Mouse (Mus musculus): ENCODE measurements at regions not wholly inside any gene's neighbourhood (a gene's known extent, or its start where the extent isn't known, plus 50 kb on each side); places are given as distances from the start of the nearest gene placed in this dataset.

GRCm38 (mm10) chr10:51792030-51792429 is 114.5 kb downstream of the Rfx6 start:
- H3K4me3 ChIP-seq: no peak overlapping the region
- no peak overlapping the region for H3K27ac ChIP-seq
- no peaks in the 10 kb centered on the region for H3K27me3 ChIP-seq (ENCODE audit: insufficient read depth, poor library complexity, severe bottlenecking)
- H3K9me3 ChIP-seq: no peaks in the 10 kb centered on the region
- DNase-seq (ENCODE audit: low spot score): no peak
- H3K4me1 ChIP-seq (replicated peaks): no peaks in the 10 kb centered on the region
- H3K36me3 ChIP-seq: no peaks in the 10 kb centered on the region
- WGBS: 0% methylated on average over 1 of the region's 1 CpGs

DNA sequence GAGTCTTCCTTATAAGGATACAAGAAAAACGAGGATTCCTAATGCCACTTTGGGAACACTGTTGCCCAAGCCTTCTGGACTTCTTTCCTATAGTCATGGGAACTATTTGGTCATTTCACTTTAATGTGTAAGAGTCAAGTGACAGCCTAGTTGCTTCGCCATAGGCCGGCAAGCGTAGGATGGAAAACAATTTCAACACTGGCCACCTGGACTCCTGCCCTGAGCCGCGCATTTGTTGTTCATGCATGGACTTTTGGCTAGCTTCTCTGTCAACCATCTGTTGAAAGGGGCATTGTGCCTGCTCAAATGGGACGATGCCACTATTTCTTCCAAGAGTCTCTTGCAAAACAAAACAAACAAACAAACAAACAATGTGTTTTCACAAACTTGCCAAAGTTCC is 116.3 kb downstream of the Rfx6 start:
- Histone ChIP-seq H3K27ac (no peak overlapping the region), H3K4me3 (no peak overlapping the region), H3K4me1 (replicated peaks) (no peaks in the 10 kb centered on the region), H3K9me3 (no peaks in the 10 kb centered on the region), H3K36me3 (no peaks in the 10 kb centered on the region), H3K27me3 (ENCODE audit: insufficient read depth, poor library complexity, severe bottlenecking) (no peaks in the 10 kb centered on the region)
- DNase-seq (ENCODE audit: low spot score): no peak
- WGBS: 88% methylated on average over 7 of the region's 7 CpGs

- WGBS: 31% methylated on average over 1 of the region's 1 CpGs
These were observed 139.1 kb downstream of the Rfx6 start for GRCm38 (mm10) chr10:51816626-51817025.

GRCm38 (mm10) chr10:51823900-51824299 is 146.3 kb downstream of the Rfx6 start:
- Histone ChIP-seq H3K27me3 (ENCODE audit: insufficient read depth, poor library complexity, severe bottlenecking) (no peaks in the 10 kb centered on the region), H3K27ac (no peak overlapping the region), H3K36me3 (no peaks in the 10 kb centered on the region), H3K9me3 (no peaks in the 10 kb centered on the region; the same call in 1 of the 2 replicates), H3K4me1 (replicated peaks) (no peaks in the 10 kb centered on the region; the same call in 1 of the 2 replicates), H3K4me3 (no peak overlapping the region)
- 93% methylated on average over 2 of the region's 2 CpGs for WGBS
- no peak for DNase-seq (ENCODE audit: low spot score)

More at GRCm38 (mm10) chr10:51816626-51817025, 139.1 kb downstream of the Rfx6 start:
- Histone ChIP-seq H3K36me3 (no peaks in the 10 kb centered on the region), H3K27me3 (ENCODE audit: insufficient read depth, poor library complexity, severe bottlenecking) (no peaks in the 10 kb centered on the region), H3K4me1 (replicated peaks) (no peaks in the 10 kb centered on the region), H3K9me3 (no peaks in the 10 kb centered on the region), H3K27ac (no peak overlapping the region), H3K4me3 (no peak overlapping the region)
- DNase-seq (ENCODE audit: low spot score): no peak

DNA sequence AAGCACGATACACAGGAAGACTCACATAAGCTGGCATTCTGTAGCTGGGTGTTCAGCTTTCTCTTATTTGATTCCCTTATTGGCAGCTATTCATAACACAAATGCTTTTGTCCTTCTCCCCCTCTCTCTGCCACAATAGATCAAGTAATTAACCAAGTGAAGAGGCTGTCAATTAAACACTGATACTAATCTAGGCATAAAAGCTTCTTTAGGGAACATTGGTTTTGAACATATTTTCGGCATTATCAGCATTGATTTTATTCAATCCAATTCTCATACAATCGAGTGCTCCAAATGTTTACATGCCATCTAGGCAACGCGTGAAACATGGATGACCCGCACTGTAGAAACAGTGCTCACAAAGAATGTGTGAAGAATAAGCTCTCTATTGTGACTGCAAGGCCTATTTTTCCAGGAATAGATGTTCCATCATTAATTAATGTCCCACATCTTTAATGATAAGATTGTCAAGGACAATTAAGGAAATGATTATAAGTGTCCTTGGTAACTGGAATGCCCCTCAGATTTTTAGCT is 148.9 kb downstream of the Rfx6 start:
- Histone ChIP-seq H3K4me3 (no peak overlapping the region), H3K27me3 (ENCODE audit: insufficient read depth, poor library complexity, severe bottlenecking) (no peaks in the 10 kb centered on the region), H3K36me3 (no peaks in the 10 kb centered on the region), H3K9me3 (no peaks in the 10 kb centered on the region; the same call in 1 of the 2 replicates), H3K27ac (no peak overlapping the region), H3K4me1 (replicated peaks) (no peaks in the 10 kb centered on the region; the same call in 1 of the 2 replicates)
- WGBS: 68% methylated on average over 6 of the region's 6 CpGs
- DNase-seq (ENCODE audit: low spot score): no peak

- Histone ChIP-seq H3K4me1 (replicated peaks) (no peaks in the 10 kb centered on the region), H3K27ac (no peak overlapping the region), H3K36me3 (no peaks in the 10 kb centered on the region), H3K27me3 (ENCODE audit: insufficient read depth, poor library complexity, severe bottlenecking) (no peaks in the 10 kb centered on the region), H3K4me3 (no peak overlapping the region), H3K9me3 (no peaks in the 10 kb centered on the region)
- 69% methylated on average over 4 of the region's 4 CpGs for WGBS
- no peak for DNase-seq (ENCODE audit: low spot score)
These were observed 154.9 kb downstream of the Rfx6 start for GRCm38 (mm10) chr10:51832459-51832858.

- no peaks in the 10 kb centered on the region for H3K27me3 ChIP-seq (ENCODE audit: insufficient read depth, poor library complexity, severe bottlenecking)
- no peaks in the 10 kb centered on the region for H3K36me3 ChIP-seq
- no peaks in the 10 kb centered on the region for H3K4me1 ChIP-seq (replicated peaks)
- H3K27ac ChIP-seq: no peak overlapping the region
- no peaks in the 10 kb centered on the region for H3K9me3 ChIP-seq
- no peak overlapping the region for H3K4me3 ChIP-seq
- WGBS: 91% methylated on average over 1 of the region's 1 CpGs
- no peak for DNase-seq (ENCODE audit: low spot score)
These were observed 165.5 kb downstream of the Rfx6 start for GRCm38 (mm10) chr10:51843099-51843498.

DNA sequence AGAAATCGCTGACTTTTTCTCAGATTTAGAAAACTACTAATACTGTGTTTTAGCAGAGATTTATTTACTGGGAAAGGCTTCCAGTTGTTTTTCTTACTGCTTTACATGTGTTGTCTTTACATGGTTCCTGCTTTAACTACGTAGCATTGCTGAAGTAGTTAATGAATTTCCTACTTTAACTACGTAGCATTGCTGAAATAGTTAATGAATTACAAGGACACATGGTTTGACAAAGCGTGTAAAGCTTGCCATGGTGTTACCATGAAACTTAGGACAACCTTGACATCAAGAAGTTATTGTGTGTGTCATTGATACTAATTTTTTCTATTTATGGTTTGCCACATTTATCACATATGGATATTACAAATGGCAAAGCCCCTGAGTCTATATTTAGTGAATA is 168.7 kb downstream of the Rfx6 start:
- Histone ChIP-seq H3K36me3 (no peaks in the 10 kb centered on the region), H3K4me3 (no peak overlapping the region), H3K4me1 (replicated peaks) (no peaks in the 10 kb centered on the region), H3K27me3 (ENCODE audit: insufficient read depth, poor library complexity, severe bottlenecking) (no peaks in the 10 kb centered on the region), H3K27ac (no peak overlapping the region), H3K9me3 (no peaks in the 10 kb centered on the region)
- DNase-seq (ENCODE audit: low spot score): no peak
- WGBS: 88% methylated on average over 4 of the region's 4 CpGs

- Histone ChIP-seq H3K27me3 (ENCODE audit: insufficient read depth, poor library complexity, severe bottlenecking) (no peaks in the 10 kb centered on the region), H3K27ac (no peak overlapping the region), H3K4me1 (replicated peaks) (no peaks in the 10 kb centered on the region), H3K36me3 (no peaks in the 10 kb centered on the region), H3K4me3 (no peak overlapping the region), H3K9me3 (no peaks in the 10 kb centered on the region)
- WGBS: 86% methylated on average over 3 of the region's 3 CpGs
- no peak for DNase-seq (ENCODE audit: low spot score)
These were observed 152.9 kb upstream of the Vgll2 start for GRCm38 (mm10) chr10:51869409-51869808.

- DNase-seq (ENCODE audit: low spot score): peak; percentile 8
- Histone ChIP-seq H3K4me3 (no peak overlapping the region), H3K36me3 (no peaks in the 10 kb centered on the region), H3K4me1 (replicated peaks) (peaks cover 20% of the 10 kb centered on the region; the same call in 1 of the 2 replicates), H3K27ac (no peak overlapping the region), H3K9me3 (no peaks in the 10 kb centered on the region), H3K27me3 (ENCODE audit: insufficient read depth, poor library complexity, severe bottlenecking) (peaks cover 39% of the 10 kb centered on the region)
- 20% methylated on average over 10 of the region's 10 CpGs for WGBS
These were observed 111.1 kb upstream of the Vgll2 start for GRCm38 (mm10) chr10:51911066-51911691.

DNA sequence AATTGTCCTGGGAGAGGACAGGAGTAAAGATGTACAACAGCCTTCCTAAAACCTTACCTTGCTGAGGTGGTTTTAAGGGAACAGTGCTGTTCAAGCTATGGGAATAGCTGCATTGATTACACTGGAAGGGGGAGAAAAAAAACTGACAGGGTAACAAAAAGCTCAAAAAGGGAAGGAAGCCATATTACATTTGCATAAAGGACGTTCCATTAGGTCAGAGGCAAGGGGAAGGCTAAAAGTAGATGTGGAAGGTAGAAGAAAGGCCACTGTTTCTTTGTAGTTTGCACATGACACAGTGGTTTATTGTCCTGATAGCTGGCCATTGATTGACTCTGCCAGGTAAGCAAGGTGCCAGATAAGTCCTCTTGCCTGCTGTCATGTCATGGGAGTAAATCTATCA is 110.2 kb upstream of the Vgll2 start:
- 53% methylated on average over 1 of the region's 1 CpGs for WGBS
- H3K27ac ChIP-seq: no peak overlapping the region
- H3K36me3 ChIP-seq: no peaks in the 10 kb centered on the region
- H3K9me3 ChIP-seq: no peaks in the 10 kb centered on the region
- H3K4me3 ChIP-seq: no peak overlapping the region
- peaks cover 20% of the 10 kb centered on the region; the same call in 1 of the 2 replicates for H3K4me1 ChIP-seq (replicated peaks)
- no peak for DNase-seq (ENCODE audit: low spot score)
- H3K27me3 ChIP-seq (ENCODE audit: insufficient read depth, poor library complexity, severe bottlenecking): peaks cover 39% of the 10 kb centered on the region

GRCm38 (mm10) chr10:51926644-51927043 is 95.7 kb upstream of the Vgll2 start:
- Histone ChIP-seq H3K27me3 (ENCODE audit: insufficient read depth, poor library complexity, severe bottlenecking) (no peaks in the 10 kb centered on the region), H3K9me3 (no peaks in the 10 kb centered on the region), H3K4me3 (no peak overlapping the region), H3K36me3 (no peaks in the 10 kb centered on the region), H3K4me1 (replicated peaks) (no peaks in the 10 kb centered on the region; the same call in 1 of the 2 replicates), H3K27ac (no peak overlapping the region)
- WGBS: 85% methylated on average over 2 of the region's 2 CpGs
- no peak for DNase-seq (ENCODE audit: low spot score)

DNA sequence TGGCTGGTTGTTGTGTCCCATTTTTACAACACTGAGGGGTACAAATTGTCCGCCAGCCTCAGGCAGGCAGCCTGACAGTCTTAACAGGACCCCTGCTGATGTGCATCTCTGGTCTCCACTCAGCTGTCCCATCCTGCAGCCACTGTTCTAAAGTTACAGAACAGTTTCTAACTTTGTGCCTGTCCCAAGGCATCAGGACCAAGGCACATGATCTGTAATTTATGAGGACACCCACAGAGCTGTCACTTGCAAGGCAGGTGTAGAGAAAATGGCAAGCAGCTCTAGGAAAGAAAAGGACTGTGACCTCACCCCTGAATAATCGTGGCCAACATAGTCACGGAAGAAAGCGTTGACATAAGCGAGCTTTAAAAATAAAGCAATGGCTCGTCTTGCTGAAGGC is 93.0 kb upstream of the Vgll2 start:
- Histone ChIP-seq H3K4me3 (no peak overlapping the region), H3K4me1 (replicated peaks) (no peaks in the 10 kb centered on the region; the same call in 1 of the 2 replicates), H3K27ac (no peak overlapping the region), H3K9me3 (no peaks in the 10 kb centered on the region), H3K36me3 (no peaks in the 10 kb centered on the region), H3K27me3 (ENCODE audit: insufficient read depth, poor library complexity, severe bottlenecking) (no peaks in the 10 kb centered on the region)
- DNase-seq (ENCODE audit: low spot score): no peak
- WGBS: 69% methylated on average over 6 of the region's 6 CpGs
